Mouse (Mus musculus): ENCODE measurements at regions not wholly inside any gene's neighbourhood (a gene's known extent, or its start where the extent isn't known, plus 50 kb on each side); places are given as distances from the start of the nearest gene placed in this dataset.

- Histone ChIP-seq H3K79me2 (replicated peaks; ENCODE audit: control insufficient read depth, extremely low read depth, insufficient read depth, poor library complexity, severe bottlenecking) (no peaks in the 10 kb centered on the region), H3K27ac (ENCODE audit: insufficient read depth, low read depth) (no peak overlapping the region), H3K4me3 (replicated peaks in 1 of 3; ENCODE audit: low read depth in 2 of 3, low read length in 2 of 3, poor library complexity in 1 of 3) (no peak overlapping the region), H3K9ac (ENCODE audit: insufficient read depth, low read depth) (no peak overlapping the region), H3K4me1 (ENCODE audit: control insufficient read depth in 1 of 2, insufficient read depth in 2 of 2) (peaks cover 0 to 6% of the 10 kb centered on the region in 2 experiments; a peak in 2 of 4 replicates), H3K36me3 (replicated peaks in 1 of 2; ENCODE audit: control insufficient read depth in 1 of 2, insufficient read depth in 1 of 2, low read length in 1 of 2) (no peaks in the 10 kb centered on the region), H3K9me3 (replicated peaks; ENCODE audit: low read length) (no peaks in the 10 kb centered on the region), H3K27me3 (replicated peaks) (no peaks in the 10 kb centered on the region), H3K4me2 (ENCODE audit: insufficient read depth, low read depth, poor library complexity, severe bottlenecking) (peak overlapping the region; percentile 47; the same call in 1 of the 2 replicates)
- DNase-seq (ENCODE audit: extremely low read depth), result peak; percentile 80
- TF ChIP-seq CHD2 (IDR thresholded peaks at IDR 0.05; ENCODE audit: low read length) (no peak), IRF4 (IDR thresholded peaks at IDR 0.05; ENCODE audit: low read depth, low read length) (no peak), UBTF (IDR thresholded peaks at IDR 0.05; ENCODE audit: low read depth, low read length) (no peak), CHD1 (IDR thresholded peaks at IDR 0.05; ENCODE audit: low read depth, low read length) (no peak), CTCF (conservative IDR thresholded peaks at IDR 0.05 in 1 of 2, IDR thresholded peaks at IDR 0.05 in 1 of 2; ENCODE audit: low read depth in 2 of 2, low read length in 2 of 2) (peak; percentile 74 to 88), SMC3 (IDR thresholded peaks at IDR 0.05; ENCODE audit: low read depth, low read length) (peak; percentile 77), RAD21 (IDR thresholded peaks at IDR 0.05; ENCODE audit: low read depth, low read length) (peak; percentile 83), ELF1 (IDR thresholded peaks at IDR 0.05; ENCODE audit: low read depth, low read length) (no peak), KAT2A (IDR thresholded peaks at IDR 0.05; ENCODE audit: insufficient replicate concordance, low read length) (no peak)
- dilution Hi-C loops (cut with MboI; ENCODE audit: extremely low pct_ligation_motif_present, extremely low pct_unique_long_range_greater_than_20kb, low sequenced_read_pairs) (no loop called here), in situ Hi-C loops (cut with MboI; ENCODE audit: low pct_ligation_motif_present, low pct_unique_long_range_greater_than_20kb, low sequenced_read_pairs) (no loop called here)
These were observed 60.5 kb upstream of the D16Ertd472e start for GRCm38 (mm10) chr16:78637015-78637414.

- Histone ChIP-seq H3K27ac (ENCODE audit: insufficient read depth, low read depth) (no peak overlapping the region), H3K9ac (ENCODE audit: insufficient read depth, low read depth) (no peak overlapping the region), H3K79me2 (replicated peaks; ENCODE audit: control insufficient read depth, extremely low read depth, insufficient read depth, poor library complexity, severe bottlenecking) (no peaks in the 10 kb centered on the region), H3K4me2 (ENCODE audit: insufficient read depth, low read depth, poor library complexity, severe bottlenecking) (no peak overlapping the region), H3K9me3 (replicated peaks; ENCODE audit: low read length) (no peaks in the 10 kb centered on the region), H3K36me3 (replicated peaks in 1 of 2; ENCODE audit: control insufficient read depth in 1 of 2, insufficient read depth in 1 of 2, low read length in 1 of 2) (no peaks in the 10 kb centered on the region), H3K27me3 (replicated peaks) (no peaks in the 10 kb centered on the region), H3K4me1 (ENCODE audit: control insufficient read depth in 1 of 2, insufficient read depth in 2 of 2) (peaks cover 0 to 6% of the 10 kb centered on the region in 2 experiments; a peak in 2 of 4 replicates), H3K4me3 (replicated peaks in 1 of 3; ENCODE audit: low read depth in 2 of 3, low read length in 2 of 3, poor library complexity in 1 of 3) (no peak overlapping the region)
- dilution Hi-C loops (cut with MboI; ENCODE audit: extremely low pct_ligation_motif_present, extremely low pct_unique_long_range_greater_than_20kb, low sequenced_read_pairs) (no loop called here), in situ Hi-C loops (cut with MboI; ENCODE audit: low pct_ligation_motif_present, low pct_unique_long_range_greater_than_20kb, low sequenced_read_pairs) (no loop called here)
- no peak for DNase-seq (ENCODE audit: extremely low read depth)
- TF ChIP-seq IRF4 (IDR thresholded peaks at IDR 0.05; ENCODE audit: low read depth, low read length) (no peak), NRF1 (IDR thresholded peaks at IDR 0.05; ENCODE audit: low read depth, low read length) (no peak), CHD1 (IDR thresholded peaks at IDR 0.05; ENCODE audit: low read depth, low read length) (no peak), UBTF (IDR thresholded peaks at IDR 0.05; ENCODE audit: low read depth, low read length) (no peak), CHD2 (IDR thresholded peaks at IDR 0.05; ENCODE audit: low read length) (no peak), MAFK (IDR thresholded peaks at IDR 0.05; ENCODE audit: insufficient replicate concordance, low read length) (no peak), ELF1 (IDR thresholded peaks at IDR 0.05; ENCODE audit: low read depth, low read length) (no peak), SMC3 (IDR thresholded peaks at IDR 0.05; ENCODE audit: low read depth, low read length) (no peak), MAZ (IDR thresholded peaks at IDR 0.05; ENCODE audit: low read depth, low read length) (no peak), RCOR1 (conservative IDR thresholded peaks at IDR 0.05; ENCODE audit: low read depth, low read length) (no peak), MYC (IDR thresholded peaks at IDR 0.05; ENCODE audit: low read depth, low read length) (no peak), MEF2A (IDR thresholded peaks at IDR 0.05; ENCODE audit: borderline replicate concordance, low read depth, low read length) (no peak), TBP (conservative IDR thresholded peaks at IDR 0.05; ENCODE audit: low read depth, low read length) (no peak), PAX5 (IDR thresholded peaks at IDR 0.05; ENCODE audit: low read length) (no peak), SIN3A (IDR thresholded peaks at IDR 0.05; ENCODE audit: low read length) (no peak)
These were observed 59.3 kb upstream of the D16Ertd472e start for GRCm38 (mm10) chr16:78635774-78636173.

All from CH12.LX (cell line).